Mouse (Mus musculus) intestine, embryonic 14.5 days (tissue): ENCODE measurements at regions not wholly inside any gene's neighbourhood (a gene's known extent, or its start where the extent isn't known, plus 50 kb on each side); places are given as distances from the start of the nearest gene placed in this dataset.

Experiments used
- ATAC-seq: fragments of 200-750 bp; cut with Nextera tagmentation; replicated peaks from 2 replicates; pipeline ENCODE4 v1.8.0; 2017; ENCODE audit warnings: low read depth, moderate number of reproducible peaks, moderate TSS enrichment, moderate library complexity; ENCODE audit not compliant: low FRiP score, low TSS enrichment
- DNase-seq: peaks from one replicate; pipeline ENCODE4 v3.0.0-alpha.2; 2018; ENCODE audit warnings: low spot score
- H3K27ac ChIP-seq: fragments of 300-500 bp; sonication (generic); 2 replicates; pipeline ENCODE4 v1.5.1; 2014; ENCODE audit warnings: low read depth, mild to moderate bottlenecking, control low read depth
- H3K27me3 ChIP-seq: fragments of 300-500 bp; sonication (generic); replicated peaks from 2 replicates; pipeline ENCODE4 v1.6.1; 2014; ENCODE audit warnings: low read length, control low read depth; ENCODE audit not compliant: control insufficient read depth, insufficient read depth
- H3K36me3 ChIP-seq: fragments of 300-500 bp; sonication (generic); 2 replicates; pipeline ENCODE4 v1.6.1; 2014; ENCODE audit warnings: low read length, control low read depth; ENCODE audit not compliant: control insufficient read depth, insufficient read depth
- H3K4me1 ChIP-seq: fragments of 300-500 bp; sonication (generic); replicated peaks from 2 replicates; pipeline ENCODE4 v1.6.1; 2014; ENCODE audit warnings: low read length, control low read depth, mixed read lengths; ENCODE audit not compliant: control insufficient read depth, insufficient read depth
- H3K4me2 ChIP-seq: fragments of 300-500 bp; sonication (generic); 2 replicates; pipeline ENCODE4 v1.6.1; 2014; ENCODE audit warnings: low read length
- H3K4me3 ChIP-seq: fragments of 300-500 bp; sonication (generic); 2 replicates; pipeline ENCODE4 v1.5.1; 2014; ENCODE audit warnings: low read depth, low read length, control low read depth, mixed read lengths
- H3K9ac ChIP-seq: fragments of 300-500 bp; sonication (generic); 2 replicates; pipeline ENCODE4 v1.6.1; 2014; ENCODE audit warnings: mild to moderate bottlenecking, low read length
- H3K9me3 ChIP-seq: fragments of 300-500 bp; sonication (generic); 2 replicates; pipeline ENCODE4 v1.6.1; 2016; ENCODE audit warnings: low read length, control low read depth; ENCODE audit not compliant: control insufficient read depth
- WGBS: fragments of 180-500 bp; shearing (Covaris S2); extraction: QIAGEN DNeasy Blood & Tissue Kit; methylation state at CpG from one replicate; pipeline ENCODE4 v1.1.7; 2014; 5-methylcytosine and 5-hydroxymethylcytosine counted together

- no peaks in the 10 kb centered on the region for H3K27me3 ChIP-seq
- WGBS: 73% methylated on average over 6 of the region's 6 CpGs
- no peak overlapping the region for H3K27ac ChIP-seq
- H3K9ac ChIP-seq: no peak overlapping the region
- H3K4me3 ChIP-seq: no peak overlapping the region
- DNase-seq (no peak), ATAC-seq (no peak)
- no peaks in the 10 kb centered on the region for H3K36me3 ChIP-seq
- H3K4me1 ChIP-seq: no peaks in the 10 kb centered on the region
- H3K9me3 ChIP-seq: no peaks in the 10 kb centered on the region
- H3K4me2 ChIP-seq: no peak overlapping the region
Observed at GRCm38 (mm10) chr3:34770271-34770670, 120.1 kb downstream of the Sox2 start.

- Histone ChIP-seq H3K4me2 (no peak overlapping the region), H3K27ac (no peak overlapping the region), H3K4me3 (no peak overlapping the region), H3K9me3 (no peaks in the 10 kb centered on the region), H3K4me1 (no peaks in the 10 kb centered on the region), H3K9ac (no peak overlapping the region), H3K36me3 (no peaks in the 10 kb centered on the region), H3K27me3 (no peaks in the 10 kb centered on the region)
- WGBS: 85% methylated on average over 3 of the region's 3 CpGs
- no peak for ATAC-seq
- DNase-seq: no peak
Observed at GRCm38 (mm10) chr3:34772035-34772434, 121.8 kb downstream of the Sox2 start.

- Histone ChIP-seq H3K9me3 (no peaks in the 10 kb centered on the region), H3K4me3 (no peak overlapping the region), H3K4me2 (peak overlapping the region; percentile 21; the same call in 1 of the 2 replicates), H3K4me1 (no peaks in the 10 kb centered on the region), H3K36me3 (no peaks in the 10 kb centered on the region), H3K27ac (no peak overlapping the region), H3K9ac (no peak overlapping the region), H3K27me3 (no peaks in the 10 kb centered on the region)
- ATAC-seq: no peak
- peak; percentile 65 for DNase-seq
- 18% methylated on average over 23 of the region's 23 CpGs for WGBS
Observed at GRCm38 (mm10) chr3:34773678-34774425, 123.6 kb downstream of the Sox2 start.

GRCm38 (mm10) chr3:34781770-34782169 lies 131.6 kb downstream of the Sox2 start:
- no peaks in the 10 kb centered on the region for H3K4me1 ChIP-seq
- H3K36me3 ChIP-seq: no peaks in the 10 kb centered on the region
- H3K4me2 ChIP-seq: no peak overlapping the region
- H3K27ac ChIP-seq: no peak overlapping the region
- DNase-seq: no peak
- ATAC-seq: no peak
- H3K9ac ChIP-seq: no peak overlapping the region
- H3K9me3 ChIP-seq: no peaks in the 10 kb centered on the region
- H3K4me3 ChIP-seq: no peak overlapping the region
- WGBS: 85% methylated on average over 6 of the region's 6 CpGs
- no peaks in the 10 kb centered on the region for H3K27me3 ChIP-seq

GRCm38 (mm10) chr3:34783398-34783797 lies 133.2 kb downstream of the Sox2 start:
- WGBS: 84% methylated on average over 1 of the region's 1 CpGs
- Histone ChIP-seq H3K36me3 (no peaks in the 10 kb centered on the region), H3K4me2 (no peak overlapping the region), H3K4me3 (no peak overlapping the region), H3K27me3 (no peaks in the 10 kb centered on the region), H3K4me1 (no peaks in the 10 kb centered on the region), H3K9me3 (no peaks in the 10 kb centered on the region), H3K27ac (no peak overlapping the region), H3K9ac (no peak overlapping the region)
- ATAC-seq (no peak), DNase-seq (no peak)

GRCm38 (mm10) chr3:34787211-34787610 lies 137.0 kb downstream of the Sox2 start:
- Histone ChIP-seq H3K36me3 (no peaks in the 10 kb centered on the region), H3K9me3 (no peaks in the 10 kb centered on the region), H3K9ac (no peak overlapping the region), H3K4me1 (no peaks in the 10 kb centered on the region), H3K4me3 (no peak overlapping the region), H3K27ac (no peak overlapping the region), H3K27me3 (no peaks in the 10 kb centered on the region), H3K4me2 (no peak overlapping the region)
- WGBS: 90% methylated on average over 3 of the region's 3 CpGs
- DNase-seq (no peak), ATAC-seq (no peak)

GRCm38 (mm10) chr3:34795103-34795983 lies 145.1 kb downstream of the Sox2 start:
- H3K27me3 ChIP-seq: no peaks in the 10 kb centered on the region
- ATAC-seq: peak; percentile 92
- 14% methylated on average over 23 of the region's 23 CpGs for WGBS
- H3K4me1 ChIP-seq: peaks cover 5% of the 10 kb centered on the region
- peak overlapping the region; percentile 36; the same call in 1 of the 2 replicates for H3K27ac ChIP-seq
- H3K36me3 ChIP-seq: no peaks in the 10 kb centered on the region
- DNase-seq: peak; percentile 82
- H3K4me3 ChIP-seq: peak overlapping the region; percentile 36
- peak overlapping the region; percentile 51 for H3K4me2 ChIP-seq
- peak overlapping the region; percentile 11; the same call in 1 of the 2 replicates for H3K9ac ChIP-seq
- H3K9me3 ChIP-seq: no peaks in the 10 kb centered on the region

GRCm38 (mm10) chr3:34795984-34796266 lies 145.7 kb downstream of the Sox2 start:
- 4% methylated on average over 5 of the region's 5 CpGs for WGBS
- no peaks in the 10 kb centered on the region for H3K9me3 ChIP-seq
- H3K9ac ChIP-seq: 0 out of 2 replicates have a peak overlapping the region, but pooled peaks have one; percentile 2
- no peak for ATAC-seq
- peak overlapping the region; percentile 51 for H3K4me2 ChIP-seq
- H3K4me1 ChIP-seq: peaks cover 5% of the 10 kb centered on the region
- no peaks in the 10 kb centered on the region for H3K27me3 ChIP-seq
- H3K27ac ChIP-seq: peak overlapping the region; percentile 36; the same call in 1 of the 2 replicates
- H3K36me3 ChIP-seq: no peaks in the 10 kb centered on the region
- H3K4me3 ChIP-seq: peak overlapping the region; percentile 36
- DNase-seq: no peak
